Mouse (Mus musculus) neural tube, embryonic 14.5 days (tissue): ENCODE measurements around the gene Pacs2. TPM values are rescaled to one million over a fixed set of nuclear protein-coding genes. Genes with fewer than 3 reads are reported as not detected.

Experiments
- ATAC-seq: fragments of 200-750 bp; cut with Nextera tagmentation; 2 replicates; pipeline ENCODE4 v1.8.0; 2017; ENCODE audit warnings: low read depth, mild to moderate bottlenecking, moderate TSS enrichment, moderate library complexity
- H3K27ac ChIP-seq: fragments of 300-500 bp; sonication (generic); 2 replicates; pipeline ENCODE4 v1.5.1; 2014; ENCODE audit warnings: low read depth, mild to moderate bottlenecking, control low read depth, low read length, moderate library complexity, mixed read lengths
- H3K27me3 ChIP-seq: fragments of 300-500 bp; sonication (generic); 2 replicates; pipeline ENCODE4 v1.6.1; 2014; ENCODE audit warnings: low read length; ENCODE audit not compliant: control insufficient read depth, insufficient read depth
- H3K36me3 ChIP-seq: fragments of 300-500 bp; sonication (generic); 2 replicates; pipeline ENCODE4 v1.6.1; 2014; ENCODE audit warnings: low read length, mixed read lengths; ENCODE audit not compliant: control insufficient read depth, insufficient read depth
- H3K4me1 ChIP-seq: fragments of 300-500 bp; sonication (generic); 2 replicates; pipeline ENCODE4 v1.6.1; 2014; ENCODE audit warnings: low read length; ENCODE audit not compliant: control insufficient read depth, insufficient read depth
- H3K4me2 ChIP-seq: fragments of 300-500 bp; sonication (generic); 2 replicates; pipeline ENCODE4 v1.6.1; 2014; ENCODE audit warnings: mild to moderate bottlenecking, low read depth, low read length, control low read depth
- H3K4me3 ChIP-seq: fragments of 300-500 bp; sonication (generic); 2 replicates; pipeline ENCODE4 v1.5.1; 2014; ENCODE audit warnings: low read depth, low read length, control low read depth, mixed read lengths
- H3K9ac ChIP-seq: fragments of 300-500 bp; sonication (generic); replicated peaks from 2 replicates; pipeline ENCODE4 v1.6.1; 2014; ENCODE audit warnings: low read depth, mild to moderate bottlenecking, control low read depth, low read length, mixed read lengths
- H3K9me3 ChIP-seq: fragments of 300-500 bp; sonication (generic); 2 replicates; pipeline ENCODE4 v1.6.1; 2016; ENCODE audit warnings: low read length; ENCODE audit not compliant: control insufficient read depth
- WGBS: fragments of 180-500 bp; shearing (Covaris S2); extraction: QIAGEN DNeasy Blood & Tissue Kit; methylation state at CpG from one replicate; pipeline ENCODE4 v1.1.7; 2014; 5-methylcytosine and 5-hydroxymethylcytosine counted together
- polyA plus RNA-seq: library from polyadenylated mRNA; unstranded; fragments of >200 nt; fragmentation: Nextera tagmentation; extraction: Ambion mirVana; gene quantifications from 2 replicates; pipeline ENCODE4 v1.2.1, GENCODE M21; 2014

Gene Pacs2
- polyA plus RNA-seq, 1 experiment from 2014 or later: 29.4 TPM

- no peak for ATAC-seq
- peak overlapping the region; percentile 69; the same call in 1 of the 2 replicates for H3K9ac ChIP-seq
- no peaks in the 10 kb centered on the region for H3K9me3 ChIP-seq
- peaks cover 2% of the 10 kb centered on the region for H3K36me3 ChIP-seq
- no peak overlapping the region for H3K4me3 ChIP-seq
- H3K27me3 ChIP-seq: no peaks in the 10 kb centered on the region
- WGBS: 67% methylated on average over 6 of the region's 6 CpGs
- peak overlapping the region; percentile 95; the same call in 1 of the 2 replicates for H3K27ac ChIP-seq
- H3K4me1 ChIP-seq: peaks cover 18% of the 10 kb centered on the region
- peak overlapping the region; percentile 77; the same call in 1 of the 2 replicates for H3K4me2 ChIP-seq
These were observed 61.2 kb downstream of the Pacs2 start for GRCm38 (mm10) chr12:113075486-113075885.

GRCm38 (mm10) chr12:113087276-113087675 lies 73.0 kb downstream of the Pacs2 start:
- no peak for ATAC-seq
- Histone ChIP-seq H3K27me3 (no peaks in the 10 kb centered on the region), H3K4me3 (no peak overlapping the region), H3K36me3 (no peaks in the 10 kb centered on the region), H3K9me3 (no peaks in the 10 kb centered on the region), H3K4me1 (no peaks in the 10 kb centered on the region), H3K27ac (no peak overlapping the region), H3K9ac (no peak overlapping the region), H3K4me2 (no peak overlapping the region)
- WGBS: 65% methylated on average over 3 of the region's 3 CpGs

GRCm38 (mm10) chr12:113088026-113088425 lies 73.7 kb downstream of the Pacs2 start:
- H3K4me1 ChIP-seq: no peaks in the 10 kb centered on the region
- no peaks in the 10 kb centered on the region for H3K27me3 ChIP-seq
- no peak for ATAC-seq
- H3K27ac ChIP-seq: no peak overlapping the region
- H3K9me3 ChIP-seq: no peaks in the 10 kb centered on the region
- no peaks in the 10 kb centered on the region for H3K36me3 ChIP-seq
- no peak overlapping the region for H3K4me2 ChIP-seq
- no peak overlapping the region for H3K9ac ChIP-seq
- no peak overlapping the region for H3K4me3 ChIP-seq
- 39% methylated on average over 4 of the region's 4 CpGs for WGBS

GRCm38 (mm10) chr12:113089107-113089506 lies 74.8 kb downstream of the Pacs2 start:
- Histone ChIP-seq H3K9me3 (no peaks in the 10 kb centered on the region), H3K4me1 (no peaks in the 10 kb centered on the region), H3K27ac (no peak overlapping the region), H3K9ac (no peak overlapping the region), H3K4me2 (no peak overlapping the region), H3K36me3 (no peaks in the 10 kb centered on the region), H3K4me3 (no peak overlapping the region), H3K27me3 (no peaks in the 10 kb centered on the region)
- WGBS: 87% methylated on average over 6 of the region's 6 CpGs
- no peak for ATAC-seq

- 83% methylated on average over 17 of the region's 17 CpGs for WGBS
- no peak overlapping the region for H3K4me3 ChIP-seq
- no peak for ATAC-seq
- H3K36me3 ChIP-seq: no peaks in the 10 kb centered on the region
- H3K27ac ChIP-seq: no peak overlapping the region
- no peaks in the 10 kb centered on the region for H3K4me1 ChIP-seq
- no peak overlapping the region for H3K4me2 ChIP-seq
- H3K9ac ChIP-seq: no peak overlapping the region
- no peaks in the 10 kb centered on the region for H3K27me3 ChIP-seq
- H3K9me3 ChIP-seq: no peaks in the 10 kb centered on the region
These were observed 75.7 kb downstream of the Pacs2 start for GRCm38 (mm10) chr12:113090053-113090452.

GRCm38 (mm10) chr12:113097040-113097439 lies 82.7 kb downstream of the Pacs2 start:
- Histone ChIP-seq H3K9ac (peak overlapping the region; percentile 99; the same call in 1 of the 2 replicates), H3K4me1 (peaks cover 31% of the 10 kb centered on the region), H3K27me3 (no peaks in the 10 kb centered on the region), H3K9me3 (no peaks in the 10 kb centered on the region), H3K4me2 (peak overlapping the region; percentile 84), H3K36me3 (no peaks in the 10 kb centered on the region), H3K27ac (no peak overlapping the region), H3K4me3 (peak overlapping the region; percentile 97; the same call in 1 of the 2 replicates)
- no peak for ATAC-seq
- 87% methylated on average over 5 of the region's 5 CpGs for WGBS

GRCm38 (mm10) chr12:113097749-113098281 lies 83.5 kb downstream of the Pacs2 start, which contains the start of gene Mta1:
TSS of gene Mta1 (plus strand) at chr12:113098278.
- WGBS: under 1% methylated on average over 26 of the region's 53 CpGs
- peaks cover 34% of the 10 kb centered on the region for H3K4me1 ChIP-seq
- no peaks in the 10 kb centered on the region for H3K36me3 ChIP-seq
- peak within 1 kb of the TSS; percentile 97 for H3K4me3 ChIP-seq
- H3K9ac ChIP-seq: peak within 1 kb of the TSS; percentile 99
- ATAC-seq: peak; percentile 57
- H3K9me3 ChIP-seq: no peaks in the 10 kb centered on the region
- H3K27me3 ChIP-seq: no peaks in the 10 kb centered on the region
- peak within 1 kb of the TSS; percentile 84 for H3K27ac ChIP-seq
- peak within 1 kb of the TSS; percentile 93 for H3K4me2 ChIP-seq

- H3K4me3 ChIP-seq: peak overlapping the region; percentile 97
- peak overlapping the region; percentile 99 for H3K9ac ChIP-seq
- no peaks in the 10 kb centered on the region for H3K27me3 ChIP-seq
- peak; percentile 15; the same call in 1 of the 2 replicates for ATAC-seq
- no peaks in the 10 kb centered on the region for H3K9me3 ChIP-seq
- peak overlapping the region; percentile 93 for H3K4me2 ChIP-seq
- peaks cover 34% of the 10 kb centered on the region for H3K4me1 ChIP-seq
- H3K27ac ChIP-seq: peak overlapping the region; percentile 73
- under 1% methylated on average over 40 of the region's 60 CpGs for WGBS
- no peaks in the 10 kb centered on the region for H3K36me3 ChIP-seq
These were observed 84.3 kb downstream of the Pacs2 start for GRCm38 (mm10) chr12:113098530-113099151.
